ENCODE assay signal across 9 mouse cellular contexts in genomic region chr1:75357261-75357660, GRCm38 (mm10). TPM values are rescaled to one million over a fixed set of nuclear protein-coding genes. Genes with fewer than 3 reads are reported as not detected.
DNase-seq lines count a peak whose midpoint lies in the region; ATAC-seq lines count a peak whose summit lies in the region.
"Had no signal": no experiment of that assay in that cellular context is flagged by ENCODE, and none has a peak within 500 bp of the region (broad histone marks: within the 10 kb centered on the region; RNA-seq: fewer than 3 reads in every experiment).

No protein-coding gene starts in this region.

- H3K27me3 ChIP-seq in heart, embryonic 14.5 days (ENCODE audit: control insufficient read depth, insufficient read depth, low read length) = no peaks in the 10 kb centered on the region
- 0 out of 2 replicates have a peak, but pooled peaks cover 9% of the 10 kb centered on the region for H3K27me3 ChIP-seq in heart, embryonic 11.5 days (ENCODE audit: control insufficient read depth, insufficient read depth, low read length)
- H3K27me3 ChIP-seq in hindbrain, embryonic 10.5 days (ENCODE audit: insufficient read depth, poor library complexity, severe bottlenecking) = peaks cover 51% of the 10 kb centered on the region
- H3K27me3 ChIP-seq in forebrain, embryonic 16.5 days (replicated peaks; ENCODE audit: control insufficient read depth, insufficient read depth, low read length) = peaks cover 31% of the 10 kb centered on the region

- WGBS in heart, embryonic 14.5 days = 65% methylated on average over 7 of the region's 7 CpGs
- 76% methylated on average over 7 of the region's 7 CpGs for WGBS in heart, embryonic 11.5 days (ENCODE audit: insufficient replicate concordance)
- 85% methylated on average over 7 of the region's 7 CpGs for WGBS in hindbrain, embryonic 10.5 days
- WGBS in forebrain, embryonic 16.5 days = 63% methylated on average over 7 of the region's 7 CpGs

- ATAC-seq in heart, embryonic 14.5 days (ENCODE audit: insufficient number of reproducible peaks, insufficient read depth, low FRiP score, low read depth) = no peak
- ATAC-seq in heart, embryonic 11.5 days (replicated peaks; ENCODE audit: insufficient number of reproducible peaks, low FRiP score, low TSS enrichment) = no peak
- no peak for ATAC-seq in forebrain, embryonic 16.5 days
- ATAC-seq: liver, postnatal 0 days had no signal

- peak; percentile 72 for DNase-seq in Muller cell, postnatal 12 days (ENCODE audit: inconsistent ontology term)
- DNase-seq in brain, adult 2 months (ENCODE audit: low read depth, low spot score) = peak; percentile 65
- DNase-seq in kidney, adult 9 months = peak; percentile 68
- DNase-seq in natural killer cell, adult 2 months (ENCODE audit: low spot score in 2 of 2) = no peak
- DNase-seq in hindbrain, embryonic 10.5 days (ENCODE audit: low spot score) = no peak
- DNase-seq: liver, postnatal 0 days had no signal

- peaks cover 35 to 43% of the 10 kb centered on the region in 2 experiments for H3K4me1 ChIP-seq in heart, embryonic 14.5 days (ENCODE audit: control insufficient read depth in 2 of 2, insufficient read depth in 2 of 2, low read length in 2 of 2)
- peaks cover 32% of the 10 kb centered on the region for H3K4me1 ChIP-seq in heart, embryonic 11.5 days (ENCODE audit: control insufficient read depth, insufficient read depth, low read length)
- H3K4me1 ChIP-seq in hindbrain, embryonic 10.5 days (replicated peaks) = peaks cover 27% of the 10 kb centered on the region
- H3K4me1 ChIP-seq in forebrain, embryonic 16.5 days (replicated peaks; ENCODE audit: control insufficient read depth, insufficient read depth, low read length) = peaks cover 10% of the 10 kb centered on the region

- peaks cover 3% of the 10 kb centered on the region for H3K36me3 ChIP-seq in heart, embryonic 14.5 days (ENCODE audit: control insufficient read depth, insufficient read depth, low read length)
- no peaks in the 10 kb centered on the region for H3K36me3 ChIP-seq in heart, embryonic 11.5 days (ENCODE audit: control insufficient read depth, insufficient read depth, low read length)
- H3K36me3 ChIP-seq in hindbrain, embryonic 10.5 days = no peaks in the 10 kb centered on the region
- H3K36me3 ChIP-seq in forebrain, embryonic 16.5 days (ENCODE audit: control insufficient read depth, insufficient read depth) = no peaks in the 10 kb centered on the region

- H3K9me3 ChIP-seq in heart, embryonic 14.5 days (ENCODE audit: control insufficient read depth, low read length) = no peaks in the 10 kb centered on the region
- H3K9me3 ChIP-seq in heart, embryonic 11.5 days (replicated peaks; ENCODE audit: control insufficient read depth, low read length) = no peaks in the 10 kb centered on the region
- no peaks in the 10 kb centered on the region for H3K9me3 ChIP-seq in hindbrain, embryonic 10.5 days
- no peaks in the 10 kb centered on the region for H3K9me3 ChIP-seq in forebrain, embryonic 16.5 days (ENCODE audit: control insufficient read depth, low read length)

- no peak overlapping the region for H3K4me3 ChIP-seq in heart, embryonic 14.5 days (ENCODE audit: control insufficient read depth in 1 of 2, insufficient read depth in 1 of 2, low read depth in 1 of 2, low read length in 2 of 2)
- H3K4me3 ChIP-seq in heart, embryonic 11.5 days (ENCODE audit: low read depth, low read length) = no peak overlapping the region
- no peak overlapping the region for H3K4me3 ChIP-seq in hindbrain, embryonic 10.5 days
- no peak overlapping the region for H3K4me3 ChIP-seq in forebrain, embryonic 16.5 days (replicated peaks; ENCODE audit: low read length)

- no peak overlapping the region for H3K4me2 ChIP-seq in heart, embryonic 14.5 days (ENCODE audit: low read length)
- no peak overlapping the region for H3K4me2 ChIP-seq in heart, embryonic 11.5 days
- no peak overlapping the region for H3K4me2 ChIP-seq in forebrain, embryonic 16.5 days (ENCODE audit: low read length)

- H3K9ac ChIP-seq in heart, embryonic 14.5 days (ENCODE audit: low read length) = no peak overlapping the region
- H3K9ac ChIP-seq in heart, embryonic 11.5 days (ENCODE audit: low read depth, low read length) = no peak overlapping the region
- H3K9ac ChIP-seq in forebrain, embryonic 16.5 days (replicated peaks; ENCODE audit: low read depth, low read length) = no peak overlapping the region
- H3K9ac ChIP-seq: liver, postnatal 0 days had no signal

- H3K27ac ChIP-seq in heart, embryonic 14.5 days (replicated peaks in 1 of 2; ENCODE audit: control insufficient read depth in 1 of 2, insufficient read depth in 1 of 2, low read depth in 2 of 2, low read length in 2 of 2) = peak overlapping the region; percentile 4 to 9; a peak in 3 of 4 replicates
- H3K27ac ChIP-seq in heart, embryonic 11.5 days (ENCODE audit: low read depth, low read length) = no peak overlapping the region
- H3K27ac ChIP-seq in hindbrain, embryonic 10.5 days = no peak overlapping the region
- no peak overlapping the region for H3K27ac ChIP-seq in forebrain, embryonic 16.5 days (ENCODE audit: low read length)

RNA-seq across cellular contexts. Expression of gene Des, which starts 2.9 kb away (rescaled TPM):
- 351 and 377 TPM in 2 replicates for polyA plus RNA-seq in heart, embryonic 14.5 days (2014; fragmentation: Nextera tagmentation; extraction: Ambion mirVana)
- polyA plus RNA-seq in heart, embryonic 11.5 days (2014; fragmentation: Nextera tagmentation; extraction: Ambion mirVana) = 428 and 477 TPM in 2 replicates
- 3.8 and 4.5 TPM in 2 replicates for polyA plus RNA-seq in hindbrain, embryonic 10.5 days (2016; fragmentation: Nextera tagmentation; extraction: Ambion mirVana)
- polyA plus RNA-seq in forebrain, embryonic 16.5 days (2015; fragmentation: Nextera tagmentation; extraction: Ambion mirVana) = 1.2 and 1.5 TPM in 2 replicates

RNA-seq across cellular contexts. Expression of gene Speg, which starts 17.8 kb away (rescaled TPM):
- polyA plus RNA-seq in heart, embryonic 14.5 days (2014; fragmentation: Nextera tagmentation; extraction: Ambion mirVana) = 52.4 and 53.4 TPM in 2 replicates
- 60.7 and 66.5 TPM in 2 replicates for polyA plus RNA-seq in heart, embryonic 11.5 days (2014; fragmentation: Nextera tagmentation; extraction: Ambion mirVana)
- polyA plus RNA-seq in hindbrain, embryonic 10.5 days (2016; fragmentation: Nextera tagmentation; extraction: Ambion mirVana) = 19.0 and 20.2 TPM in 2 replicates
- 10.7 and 12.9 TPM in 2 replicates for polyA plus RNA-seq in forebrain, embryonic 16.5 days (2015; fragmentation: Nextera tagmentation; extraction: Ambion mirVana)

RNA-seq across cellular contexts. Expression of gene Dnpep, which starts 39.5 kb away (rescaled TPM):
- 122 and 128 TPM in 2 replicates for polyA plus RNA-seq in heart, embryonic 14.5 days (2014; fragmentation: Nextera tagmentation; extraction: Ambion mirVana)
- 119 and 121 TPM in 2 replicates for polyA plus RNA-seq in heart, embryonic 11.5 days (2014; fragmentation: Nextera tagmentation; extraction: Ambion mirVana)
- polyA plus RNA-seq in hindbrain, embryonic 10.5 days (2016; fragmentation: Nextera tagmentation; extraction: Ambion mirVana) = 154 and 199 TPM in 2 replicates
- 146 and 150 TPM in 2 replicates for polyA plus RNA-seq in forebrain, embryonic 16.5 days (2015; fragmentation: Nextera tagmentation; extraction: Ambion mirVana)

Comparison
In these comparisons a context has a peak if more than half of its experiments do, and no peak if none do; other contexts are left out.
1. H3K27ac ChIP-seq: peak in heart, embryonic 14.5 days (2 of 2); none in heart, embryonic 11.5 days (single experiment), hindbrain, embryonic 10.5 days (single experiment) and forebrain, embryonic 16.5 days (single experiment).
2. DNase-seq: peak in Muller cell, postnatal 12 days (single experiment), brain, adult 2 months (single experiment) and kidney, adult 9 months (single experiment); none in natural killer cell, adult 2 months (0 of 2) and hindbrain, embryonic 10.5 days (single experiment).
3. RNA of gene Des, which starts 2.9 kb away (polyA plus RNA-seq): 428 to 477 TPM in heart, embryonic 11.5 days and 351 to 377 TPM in heart, embryonic 14.5 days; 3.8 to 4.5 TPM in hindbrain, embryonic 10.5 days and 1.2 to 1.5 TPM in forebrain, embryonic 16.5 days; every median in the first group is over 10 times any median in the second.